Mouse (Mus musculus) stomach, postnatal 0 days (tissue): ENCODE data around the gene Dnajc21.

Experiments
- CTCF ChIP-seq: IDR thresholded peaks from 2 replicates; pipeline ENCODE4 v1.5.1; 2016; ENCODE audit warnings: antibody characterized with exemption, low read depth, mild to moderate bottlenecking, moderate library complexity
- EP300 ChIP-seq: optimal IDR thresholded peaks from 2 replicates; pipeline ENCODE3; 2016; ENCODE audit warnings: antibody characterized with exemption

DNA sequence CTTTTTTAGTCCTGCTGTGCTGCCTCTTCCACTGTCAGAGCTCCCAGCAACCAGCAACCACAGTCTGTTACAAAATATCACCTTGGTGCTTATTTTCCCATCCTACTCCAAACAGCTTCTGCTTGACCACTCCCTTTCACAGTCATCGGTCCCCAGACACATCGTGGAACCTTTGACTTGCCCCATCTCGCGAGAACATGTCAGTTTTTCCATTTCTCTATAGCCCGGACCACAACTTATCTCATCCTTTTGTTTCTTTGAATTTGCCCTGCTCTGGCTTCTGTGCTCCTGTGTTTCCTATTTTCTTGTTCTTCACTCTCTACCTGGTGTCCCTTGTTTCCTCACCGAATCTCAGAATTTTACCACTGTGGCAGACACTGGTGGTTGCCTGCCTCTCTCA lies 44.2 kb downstream of the Dnajc21 start:
- TF ChIP-seq CTCF, result no peak
- TF ChIP-seq EP300, result no peak
